Mouse (Mus musculus): ENCODE results near the gene Ttc19. TPM values are rescaled to one million over a fixed set of nuclear protein-coding genes. Genes with fewer than 3 reads are reported as not detected.
"Not testable (repeated sequence)": the region's sequence is repeated elsewhere in the genome, so short reads cannot be mapped to it uniquely, and the experiment has no call there.

The Ttc19 gene
- polyA plus RNA-seq, 1 experiment from 2014 or later: 39.3 TPM

DNA sequence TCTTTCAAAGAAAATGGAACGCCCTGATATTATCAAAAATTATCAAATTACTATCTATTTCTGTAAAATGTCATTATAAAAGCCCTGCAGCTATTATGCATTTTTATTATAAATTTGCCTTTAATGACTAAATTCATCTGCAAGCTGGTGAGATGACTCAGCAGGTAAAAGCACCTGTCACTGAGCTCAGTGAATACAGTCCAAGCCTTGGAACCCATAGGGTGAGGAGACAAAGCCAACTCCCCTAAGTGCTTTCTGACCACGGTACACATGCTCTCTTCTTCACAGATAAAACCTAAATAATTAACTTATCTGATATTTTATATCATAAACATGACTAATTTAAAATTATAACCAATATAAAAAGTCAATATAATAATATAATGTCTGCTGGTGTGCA is 90.5 kb downstream of the Ttc19 start:
- no peak overlapping the region for H3K4me3 ChIP-seq (replicated peaks; ENCODE audit: low read length)
- no peaks in the 10 kb centered on the region for H3K9me3 ChIP-seq (ENCODE audit: control insufficient read depth, low read length)
- ATAC-seq: no peak
- no peaks in the 10 kb centered on the region for H3K4me1 ChIP-seq (replicated peaks; ENCODE audit: control insufficient read depth, insufficient read depth, low read length)
- no peak overlapping the region for H3K27ac ChIP-seq (ENCODE audit: low read length)
- H3K9ac ChIP-seq (replicated peaks; ENCODE audit: low read depth, low read length): no peak overlapping the region
- WGBS: 99% methylated on average over 2 of the region's 2 CpGs
- H3K27me3 ChIP-seq (replicated peaks; ENCODE audit: control insufficient read depth, insufficient read depth, low read length): no peaks in the 10 kb centered on the region
- H3K36me3 ChIP-seq (ENCODE audit: control insufficient read depth, insufficient read depth): peaks cover 22% of the 10 kb centered on the region
- H3K4me2 ChIP-seq (ENCODE audit: low read length): no peak overlapping the region

DNA sequence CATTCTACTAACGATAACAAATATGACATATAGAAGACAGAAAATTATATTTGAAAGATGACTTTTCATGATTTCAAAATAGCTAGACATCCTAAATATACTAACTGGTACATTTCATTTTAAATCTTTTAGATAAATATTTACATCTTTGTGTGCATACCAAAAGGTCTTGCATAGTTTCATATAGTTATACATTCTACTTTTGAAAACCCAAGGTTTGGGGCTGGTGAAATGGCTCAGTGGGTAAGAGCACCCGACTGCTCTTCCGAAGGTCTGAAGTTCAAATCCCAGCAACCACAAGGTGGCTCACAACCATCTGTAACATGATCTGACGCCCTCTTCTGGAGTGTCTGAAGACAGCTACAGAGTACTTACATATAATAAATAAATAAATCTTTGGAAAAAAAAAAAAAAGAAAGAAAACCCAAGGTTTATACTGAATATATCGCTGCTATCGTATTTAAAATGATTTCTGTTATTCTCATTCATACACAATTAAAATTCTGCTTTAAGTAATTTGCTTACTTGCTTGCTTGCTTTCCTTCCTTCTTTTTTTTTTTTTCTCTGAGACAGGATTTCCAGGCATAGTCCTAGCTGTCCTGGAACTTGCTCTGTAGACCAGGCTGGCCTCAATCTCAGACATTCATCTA is 96.1 kb downstream of the Ttc19 start:
- not testable (repeated sequence) for H3K4me3 ChIP-seq (replicated peaks; ENCODE audit: low read length); H3K27me3 ChIP-seq (replicated peaks; ENCODE audit: control insufficient read depth, insufficient read depth, low read length); ATAC-seq; H3K9me3 ChIP-seq (ENCODE audit: control insufficient read depth, low read length); H3K27ac ChIP-seq (ENCODE audit: low read length); H3K9ac ChIP-seq (replicated peaks; ENCODE audit: low read depth, low read length); H3K4me1 ChIP-seq (replicated peaks; ENCODE audit: control insufficient read depth, insufficient read depth, low read length); H3K4me2 ChIP-seq (ENCODE audit: low read length)
- peaks cover 29% of the 10 kb centered on the region for H3K36me3 ChIP-seq (ENCODE audit: control insufficient read depth, insufficient read depth)
- 84% methylated on average over 6 of the region's 6 CpGs for WGBS

Other genes with a start within 250 kb of the Ttc19 start
- 2.4 and 3.0 TPM in 2 replicates for gene Adora2b, start 32.5 kb upstream of the Ttc19 start, polyA plus RNA-seq (2015; fragmentation: Nextera tagmentation; extraction: Ambion mirVana)
- 10.9 and 11.2 TPM in 2 replicates for gene Zswim7, start 98 bp upstream of the Ttc19 start, polyA plus RNA-seq (2015; fragmentation: Nextera tagmentation; extraction: Ambion mirVana)
- gene Pigl, start 177.0 kb downstream of the Ttc19 start, polyA plus RNA-seq (2015; fragmentation: Nextera tagmentation; extraction: Ambion mirVana): 6.2 and 6.9 TPM in 2 replicates
- 186 and 203 TPM in 2 replicates for gene Ncor1, start 177.1 kb downstream of the Ttc19 start, polyA plus RNA-seq (2015; fragmentation: Nextera tagmentation; extraction: Ambion mirVana)

Data from forebrain, embryonic 16.5 days (tissue).